Mouse (Mus musculus): Measurements from ENCODE around the gene Slc6a20b. TPM values are rescaled to one million over a fixed set of nuclear protein-coding genes. Genes with fewer than 3 reads are reported as not detected.

Gene Slc6a20b
- polyA plus RNA-seq, 1 experiment from 2014 or later = 0.03 TPM

GRCm38 (mm10) chr9:123577360-123578192 lies 54.8 kb downstream of the Slc6a20b start:
- Histone ChIP-seq H3K9me3 (no peaks in the 10 kb centered on the region), H3K9ac (no peak overlapping the region), H3K27me3 (replicated peaks) (no peaks in the 10 kb centered on the region), H3K36me3 (peaks cover 50% of the 10 kb centered on the region), H3K4me1 (no peaks in the 10 kb centered on the region), H3K4me3 (no peak overlapping the region), H3K27ac (replicated peaks) (no peak overlapping the region), H3K4me2 (no peak overlapping the region)
- WGBS = 80% methylated on average over 10 of the region's 10 CpGs
- no peak for ATAC-seq (ENCODE audit: extremely low read depth, insufficient number of reproducible peaks, low FRiP score, low TSS enrichment)

- Histone ChIP-seq H3K4me2 (no peak overlapping the region), H3K36me3 (peaks cover 91% of the 10 kb centered on the region)
Measured at GRCm38 (mm10) chr9:123554599-123554998, 77.8 kb downstream of the Slc6a20b start.

More at GRCm38 (mm10) chr9:123554599-123554998, 77.8 kb downstream of the Slc6a20b start:
- ATAC-seq (ENCODE audit: extremely low read depth, insufficient number of reproducible peaks, low FRiP score, low TSS enrichment) = no peak
- Histone ChIP-seq H3K4me1 (peaks cover 5% of the 10 kb centered on the region; the same call in 1 of the 2 replicates), H3K4me3 (no peak overlapping the region), H3K27ac (replicated peaks) (no peak overlapping the region), H3K9me3 (no peaks in the 10 kb centered on the region), H3K9ac (no peak overlapping the region), H3K27me3 (replicated peaks) (no peaks in the 10 kb centered on the region)
- 50% methylated on average over 3 of the region's 3 CpGs for WGBS

Other genes with a start within 250 kb of the Slc6a20b start
- gene Limd1, start 153.9 kb downstream of the Slc6a20b start, polyA plus RNA-seq (2015; fragmentation: Nextera tagmentation; extraction: Ambion mirVana) = 34.6 and 36.1 TPM in 2 replicates
- gene Sacm1l, start 102.8 kb downstream of the Slc6a20b start, polyA plus RNA-seq (2015; fragmentation: Nextera tagmentation; extraction: Ambion mirVana) = 37.6 and 41.7 TPM in 2 replicates
- gene Ccr9, start 45.9 kb upstream of the Slc6a20b start, polyA plus RNA-seq (2015; fragmentation: Nextera tagmentation; extraction: Ambion mirVana) = 0.10 and 0.15 TPM in 2 replicates
- 0.10 TPM in 1 of 2 replicates, not detected in the other for gene Slc6a20a, start 46.3 kb upstream of the Slc6a20b start, polyA plus RNA-seq (2015; fragmentation: Nextera tagmentation; extraction: Ambion mirVana)
- gene Lztfl1, start 85.1 kb upstream of the Slc6a20b start, polyA plus RNA-seq (2015; fragmentation: Nextera tagmentation; extraction: Ambion mirVana) = 29.3 and 29.7 TPM in 2 replicates
- 0.17 and 0.23 TPM in 2 replicates for gene Cxcr6, start 173.9 kb upstream of the Slc6a20b start, polyA plus RNA-seq (2015; fragmentation: Nextera tagmentation; extraction: Ambion mirVana)
- gene Fyco1, start 219.3 kb upstream of the Slc6a20b start, polyA plus RNA-seq (2015; fragmentation: Nextera tagmentation; extraction: Ambion mirVana) = 23.9 and 27.0 TPM in 2 replicates
- gene Xcr1, start 229.5 kb upstream of the Slc6a20b start, polyA plus RNA-seq (2015; fragmentation: Nextera tagmentation; extraction: Ambion mirVana) = not detected in 2 replicates